Mouse (Mus musculus): ENCODE results near the gene Atg4a-ps. TPM values are rescaled to one million over a fixed set of nuclear protein-coding genes. Genes with fewer than 3 reads are reported as not detected.

Gene Atg4a-ps
- polyA plus RNA-seq, 1 experiment from 2014 or later = 0.13 TPM

- no peak overlapping the region for H3K9ac ChIP-seq
- no peak overlapping the region for H3K4me2 ChIP-seq (replicated peaks)
- H3K9me3 ChIP-seq (replicated peaks) = no peaks in the 10 kb centered on the region
- H3K27me3 ChIP-seq = no peaks in the 10 kb centered on the region
- WGBS = 69% methylated on average over 2 of the region's 2 CpGs
- no peaks in the 10 kb centered on the region for H3K36me3 ChIP-seq
- ATAC-seq (ENCODE audit: insufficient number of reproducible peaks, low FRiP score, low TSS enrichment, low read depth) = no peak
- no peak overlapping the region for H3K4me3 ChIP-seq (replicated peaks)
- H3K4me1 ChIP-seq = 0 out of 2 replicates have a peak, but pooled peaks cover 3% of the 10 kb centered on the region
- H3K27ac ChIP-seq (replicated peaks) = no peak overlapping the region
These were observed 14.1 kb upstream of the Atg4a-ps start for GRCm38 (mm10) chr3:103660012-103660411.

- no peaks in the 10 kb centered on the region for H3K4me1 ChIP-seq
- H3K27me3 ChIP-seq = no peaks in the 10 kb centered on the region
- no peak overlapping the region for H3K4me2 ChIP-seq (replicated peaks)
- H3K4me3 ChIP-seq (replicated peaks) = no peak overlapping the region
- H3K9me3 ChIP-seq (replicated peaks) = no peaks in the 10 kb centered on the region
- no peak overlapping the region for H3K9ac ChIP-seq
- no peak for ATAC-seq (ENCODE audit: insufficient number of reproducible peaks, low FRiP score, low TSS enrichment, low read depth)
- no peak overlapping the region for H3K27ac ChIP-seq (replicated peaks)
- no peaks in the 10 kb centered on the region for H3K36me3 ChIP-seq
- WGBS = 43% methylated on average over 1 of the region's 1 CpGs
These were observed 4.5 kb upstream of the Atg4a-ps start for GRCm38 (mm10) chr3:103650406-103650805.

GRCm38 (mm10) chr3:103649716-103650115, 3.8 kb upstream of the Atg4a-ps start:
- H3K9me3 ChIP-seq (replicated peaks) = no peaks in the 10 kb centered on the region
- no peaks in the 10 kb centered on the region for H3K36me3 ChIP-seq
- H3K4me1 ChIP-seq = no peaks in the 10 kb centered on the region
- H3K27ac ChIP-seq (replicated peaks) = no peak overlapping the region
- no peaks in the 10 kb centered on the region for H3K27me3 ChIP-seq
- WGBS = 84% methylated on average over 6 of the region's 6 CpGs
- no peak overlapping the region for H3K4me2 ChIP-seq (replicated peaks)
- H3K4me3 ChIP-seq (replicated peaks) = no peak overlapping the region
- H3K9ac ChIP-seq = no peak overlapping the region
- ATAC-seq (ENCODE audit: insufficient number of reproducible peaks, low FRiP score, low TSS enrichment, low read depth) = no peak

DNA sequence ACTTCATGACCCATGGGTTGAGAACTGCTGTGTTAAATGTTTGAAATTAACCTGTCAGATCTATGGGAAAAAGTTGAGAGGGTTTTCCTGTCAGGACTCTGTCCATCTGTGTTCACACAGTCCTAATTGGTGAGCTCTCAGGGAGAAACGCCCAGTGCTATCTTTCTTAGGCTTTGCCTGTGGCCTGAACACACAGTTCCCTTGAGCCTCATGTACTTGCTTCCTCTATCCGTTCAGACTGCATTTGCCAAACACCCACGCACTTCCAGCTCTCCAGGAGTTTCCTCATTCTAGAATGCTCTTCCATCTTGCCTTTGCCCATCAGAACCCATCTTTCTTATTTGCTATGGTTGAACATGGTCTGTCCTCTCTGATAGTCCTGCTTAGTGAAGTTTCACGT, 2.6 kb upstream of the Atg4a-ps start:
- no peak for ATAC-seq (ENCODE audit: insufficient number of reproducible peaks, low FRiP score, low TSS enrichment, low read depth)
- no peaks in the 10 kb centered on the region for H3K36me3 ChIP-seq
- no peak overlapping the region for H3K9ac ChIP-seq
- WGBS = 75% methylated on average over 4 of the region's 4 CpGs
- no peaks in the 10 kb centered on the region for H3K4me1 ChIP-seq
- no peak overlapping the region for H3K4me2 ChIP-seq (replicated peaks)
- no peak overlapping the region for H3K4me3 ChIP-seq (replicated peaks)
- no peaks in the 10 kb centered on the region for H3K9me3 ChIP-seq (replicated peaks)
- no peak overlapping the region for H3K27ac ChIP-seq (replicated peaks)
- no peaks in the 10 kb centered on the region for H3K27me3 ChIP-seq

GRCm38 (mm10) chr3:103647164-103647867, 1.4 kb upstream of the Atg4a-ps start:
- H3K27me3 ChIP-seq = no peaks in the 10 kb centered on the region
- no peak overlapping the region for H3K4me3 ChIP-seq (replicated peaks)
- no peaks in the 10 kb centered on the region for H3K9me3 ChIP-seq (replicated peaks)
- H3K4me2 ChIP-seq (replicated peaks) = no peak overlapping the region
- no peak overlapping the region for H3K9ac ChIP-seq
- no peaks in the 10 kb centered on the region for H3K4me1 ChIP-seq
- WGBS = 73% methylated on average over 11 of the region's 11 CpGs
- H3K36me3 ChIP-seq = no peaks in the 10 kb centered on the region
- no peak for ATAC-seq (ENCODE audit: insufficient number of reproducible peaks, low FRiP score, low TSS enrichment, low read depth)
- H3K27ac ChIP-seq (replicated peaks) = no peak overlapping the region

GRCm38 (mm10) chr3:103641301-103641700, 4.6 kb downstream of the Atg4a-ps start:
- no peak overlapping the region for H3K27ac ChIP-seq (replicated peaks)
- H3K27me3 ChIP-seq = no peaks in the 10 kb centered on the region
- H3K4me3 ChIP-seq (replicated peaks) = no peak overlapping the region
- WGBS = 60% methylated on average over 7 of the region's 7 CpGs
- no peak overlapping the region for H3K4me2 ChIP-seq (replicated peaks)
- no peaks in the 10 kb centered on the region for H3K9me3 ChIP-seq (replicated peaks)
- no peak for ATAC-seq (ENCODE audit: insufficient number of reproducible peaks, low FRiP score, low TSS enrichment, low read depth)
- H3K36me3 ChIP-seq = no peaks in the 10 kb centered on the region
- no peaks in the 10 kb centered on the region for H3K4me1 ChIP-seq
- H3K9ac ChIP-seq = no peak overlapping the region

DNA sequence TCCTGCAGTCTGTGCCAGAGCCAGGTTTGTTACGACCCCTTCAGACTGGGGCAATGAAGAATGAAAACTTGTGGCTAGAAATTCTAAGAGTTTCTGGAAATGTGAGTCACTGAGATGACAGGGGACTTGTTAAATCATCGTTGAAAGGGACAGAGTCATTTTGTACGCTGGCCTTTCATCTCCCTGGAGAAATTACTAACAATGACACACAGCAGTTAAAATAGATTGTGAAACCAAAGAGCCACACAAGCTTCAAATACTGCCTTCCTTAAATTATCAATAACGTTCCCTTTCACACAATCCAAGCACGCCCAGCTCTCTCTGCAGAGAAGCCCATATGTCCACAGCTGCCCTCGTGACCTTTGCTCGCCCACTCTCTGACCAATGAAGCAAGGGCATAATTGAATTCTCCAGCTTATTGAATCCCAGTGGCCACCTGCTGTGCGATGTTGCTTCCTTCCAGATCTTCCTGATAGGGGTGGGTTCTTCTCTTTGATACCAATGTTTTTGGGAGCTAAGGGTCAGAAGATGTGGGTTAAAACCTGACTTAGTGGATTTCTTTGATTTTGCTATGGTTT, 5.6 kb downstream of the Atg4a-ps start:
- Histone ChIP-seq H3K4me2 (replicated peaks) (no peak overlapping the region), H3K4me1 (no peaks in the 10 kb centered on the region), H3K36me3 (no peaks in the 10 kb centered on the region), H3K27me3 (no peaks in the 10 kb centered on the region), H3K27ac (replicated peaks) (no peak overlapping the region), H3K4me3 (replicated peaks) (no peak overlapping the region), H3K9me3 (replicated peaks) (no peaks in the 10 kb centered on the region), H3K9ac (no peak overlapping the region)
- ATAC-seq (ENCODE audit: insufficient number of reproducible peaks, low FRiP score, low TSS enrichment, low read depth) = no peak
- WGBS = 45% methylated on average over 8 of the region's 8 CpGs

DNA sequence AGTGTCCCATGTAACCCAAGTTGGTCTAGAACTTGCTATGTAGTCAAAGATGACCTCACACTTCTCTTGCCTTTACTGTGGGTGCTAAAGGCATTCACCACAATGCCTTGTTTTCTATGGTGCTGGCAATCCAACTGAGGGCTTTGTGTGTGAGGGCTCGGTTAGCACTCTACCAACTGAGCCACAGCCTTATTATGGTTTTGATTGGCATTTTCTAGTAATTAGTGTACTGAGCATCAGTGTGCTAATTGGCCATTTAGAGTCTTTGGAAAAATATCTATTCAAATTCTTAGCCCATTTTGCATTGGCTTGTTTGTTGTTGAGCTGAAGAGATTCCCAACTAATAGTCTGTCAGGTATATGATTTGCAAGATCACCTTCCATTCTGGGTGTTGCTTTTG, 8.2 kb downstream of the Atg4a-ps start:
- no peaks in the 10 kb centered on the region for H3K36me3 ChIP-seq
- H3K27me3 ChIP-seq = no peaks in the 10 kb centered on the region
- H3K4me3 ChIP-seq (replicated peaks) = no peak overlapping the region
- no peak for ATAC-seq (ENCODE audit: insufficient number of reproducible peaks, low FRiP score, low TSS enrichment, low read depth)
- no peak overlapping the region for H3K4me2 ChIP-seq (replicated peaks)
- 68% methylated on average over 1 of the region's 1 CpGs for WGBS
- H3K27ac ChIP-seq (replicated peaks) = no peak overlapping the region
- no peak overlapping the region for H3K9ac ChIP-seq
- no peaks in the 10 kb centered on the region for H3K4me1 ChIP-seq
- no peaks in the 10 kb centered on the region for H3K9me3 ChIP-seq (replicated peaks)

DNA sequence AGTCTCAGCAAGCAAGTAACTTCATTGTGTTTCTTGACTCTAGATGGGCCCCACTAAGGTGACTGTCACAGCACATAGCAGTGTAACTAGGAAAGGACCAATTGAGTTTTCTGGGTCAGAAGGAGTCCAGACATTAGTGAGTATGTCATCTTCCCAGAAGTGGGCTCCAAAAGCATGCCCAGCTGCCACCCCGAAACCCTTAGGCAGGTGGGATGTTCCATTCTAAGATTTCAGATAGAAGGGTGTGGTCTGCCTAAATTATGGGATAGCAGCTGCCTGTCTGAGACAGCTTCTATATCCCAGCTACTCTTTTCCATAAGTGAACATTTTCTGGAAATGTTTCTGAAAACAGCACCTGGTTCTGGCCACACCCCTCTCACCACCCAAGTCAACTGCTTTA, 11.6 kb downstream of the Atg4a-ps start:
- H3K27ac ChIP-seq (replicated peaks) = no peak overlapping the region
- H3K4me3 ChIP-seq (replicated peaks) = no peak overlapping the region
- ATAC-seq (ENCODE audit: insufficient number of reproducible peaks, low FRiP score, low TSS enrichment, low read depth) = no peak
- H3K9ac ChIP-seq = no peak overlapping the region
- no peak overlapping the region for H3K4me2 ChIP-seq (replicated peaks)
- H3K36me3 ChIP-seq = no peaks in the 10 kb centered on the region
- H3K9me3 ChIP-seq (replicated peaks) = no peaks in the 10 kb centered on the region
- WGBS = 94% methylated on average over 1 of the region's 1 CpGs
- 0 out of 2 replicates have a peak, but pooled peaks cover 13% of the 10 kb centered on the region for H3K4me1 ChIP-seq
- H3K27me3 ChIP-seq = no peaks in the 10 kb centered on the region

- Histone ChIP-seq H3K36me3 (no peaks in the 10 kb centered on the region), H3K9me3 (replicated peaks) (no peaks in the 10 kb centered on the region), H3K27ac (replicated peaks) (no peak overlapping the region), H3K9ac (no peak overlapping the region), H3K4me3 (replicated peaks) (no peak overlapping the region), H3K4me2 (replicated peaks) (no peak overlapping the region), H3K4me1 (0 out of 2 replicates have a peak, but pooled peaks cover 13% of the 10 kb centered on the region), H3K27me3 (no peaks in the 10 kb centered on the region)
- WGBS = 73% methylated on average over 4 of the region's 4 CpGs
- ATAC-seq (ENCODE audit: insufficient number of reproducible peaks, low FRiP score, low TSS enrichment, low read depth) = no peak
These were observed 12.0 kb downstream of the Atg4a-ps start for GRCm38 (mm10) chr3:103633831-103634230.

DNA sequence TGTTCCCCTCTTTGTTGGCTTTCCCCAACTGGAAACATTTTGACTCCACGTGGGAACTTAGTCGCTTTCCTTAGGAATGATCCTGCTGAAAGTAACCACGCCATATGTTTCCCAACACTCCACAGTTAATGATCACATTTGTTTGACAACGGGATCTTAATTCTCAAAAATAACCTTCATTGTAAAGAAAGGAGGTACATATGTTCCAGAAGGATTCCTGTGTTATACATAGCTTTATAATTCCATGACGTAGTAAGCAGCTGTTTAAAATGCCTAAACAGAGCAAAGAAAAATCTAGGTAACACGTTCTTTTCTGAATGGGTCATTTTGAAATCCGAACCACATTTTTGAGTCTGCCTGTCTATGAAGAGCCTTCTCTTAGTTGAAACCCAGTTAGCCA, 12.7 kb downstream of the Atg4a-ps start:
- H3K27ac ChIP-seq (replicated peaks) = peak overlapping the region; percentile 52; the same call in 1 of the 2 replicates
- H3K4me3 ChIP-seq (replicated peaks) = no peak overlapping the region
- 56% methylated on average over 7 of the region's 7 CpGs for WGBS
- no peak overlapping the region for H3K9ac ChIP-seq
- H3K27me3 ChIP-seq = no peaks in the 10 kb centered on the region
- no peaks in the 10 kb centered on the region for H3K9me3 ChIP-seq (replicated peaks)
- ATAC-seq (ENCODE audit: insufficient number of reproducible peaks, low FRiP score, low TSS enrichment, low read depth) = no peak
- H3K4me2 ChIP-seq (replicated peaks) = no peak overlapping the region
- H3K36me3 ChIP-seq = no peaks in the 10 kb centered on the region
- H3K4me1 ChIP-seq = 0 out of 2 replicates have a peak, but pooled peaks cover 13% of the 10 kb centered on the region

DNA sequence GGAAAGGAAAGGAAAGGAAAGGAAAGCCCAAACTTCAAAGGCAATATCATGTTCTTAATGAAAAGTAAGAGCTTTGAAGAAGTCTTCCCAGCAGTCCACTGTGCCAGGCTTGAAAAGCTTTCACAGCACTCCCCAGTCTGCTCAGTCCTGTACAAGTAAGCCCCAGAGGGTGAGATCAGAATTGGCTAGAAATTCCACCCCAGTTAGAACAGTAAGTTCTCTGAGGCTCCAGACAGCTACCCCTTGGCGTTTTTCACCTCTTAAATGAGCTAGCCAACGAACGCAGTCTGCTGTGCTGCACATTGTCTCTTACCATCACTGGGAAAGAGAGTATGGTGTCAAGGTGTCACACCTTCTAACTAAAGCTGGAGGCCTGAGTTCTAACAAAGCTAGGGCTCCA, 18.2 kb downstream of the Atg4a-ps start:
- no peak overlapping the region for H3K4me3 ChIP-seq (replicated peaks)
- no peaks in the 10 kb centered on the region for H3K9me3 ChIP-seq (replicated peaks)
- H3K27ac ChIP-seq (replicated peaks) = no peak overlapping the region
- no peaks in the 10 kb centered on the region for H3K36me3 ChIP-seq
- H3K4me2 ChIP-seq (replicated peaks) = no peak overlapping the region
- no peak overlapping the region for H3K9ac ChIP-seq
- ATAC-seq (ENCODE audit: insufficient number of reproducible peaks, low FRiP score, low TSS enrichment, low read depth) = no peak
- WGBS = 88% methylated on average over 3 of the region's 3 CpGs
- H3K27me3 ChIP-seq = no peaks in the 10 kb centered on the region
- 0 out of 2 replicates have a peak, but pooled peaks cover 13% of the 10 kb centered on the region for H3K4me1 ChIP-seq

Data from embryonic facial prominence, embryonic 15.5 days (tissue).